In genomic region chr10:45381937-45382636, GRCm38 (mm10) we compare ENCODE assay signal across 13 mouse cellular contexts. TPM values are rescaled to one million over a fixed set of nuclear protein-coding genes. Genes with fewer than 3 reads are reported as not detected.
DNase-seq lines count a peak whose midpoint lies in the region; ATAC-seq and TF ChIP-seq lines count a peak whose summit lies in the region.
"Had no signal": no experiment of that assay in that cellular context is flagged by ENCODE, and none has a peak within 500 bp of the region (broad histone marks: within the 10 kb centered on the region; RNA-seq: fewer than 3 reads in every experiment).

No protein-coding gene starts in this region.

- no peaks in the 10 kb centered on the region for H3K27me3 ChIP-seq in neural tube, embryonic 15.5 days (replicated peaks)
- no peaks in the 10 kb centered on the region for H3K27me3 ChIP-seq in hindbrain, embryonic 15.5 days
- H3K27me3 ChIP-seq in stomach, postnatal 0 days (ENCODE audit: control insufficient read depth, insufficient read depth, low read length), result no peaks in the 10 kb centered on the region
- H3K27me3 ChIP-seq: heart, embryonic 13.5 days had no signal

- intact Hi-C loops in heart, postnatal 10 days (cut with DNase I), result loop anchor here (1.0 to 5.0 kb wide), 5 partner anchors 105 to 535 kb away; partner anchors contain the start of gene Lin28b

- no peaks in the 10 kb centered on the region for H3K4me1 ChIP-seq in neural tube, embryonic 15.5 days
- no peaks in the 10 kb centered on the region for H3K4me1 ChIP-seq in hindbrain, embryonic 15.5 days (replicated peaks)
- H3K4me1 ChIP-seq in stomach, postnatal 0 days (replicated peaks; ENCODE audit: control insufficient read depth, insufficient read depth), result no peaks in the 10 kb centered on the region

- ATAC-seq in neural tube, embryonic 15.5 days (ENCODE audit: low FRiP score), result no peak
- peak; percentile 56; the same call in 1 of the 2 replicates for ATAC-seq in hindbrain, embryonic 15.5 days (ENCODE audit: low FRiP score, low read depth)
- no peak for ATAC-seq in stomach, postnatal 0 days (ENCODE audit: low FRiP score, low TSS enrichment)

- TF ChIP-seq EP300 in stomach, postnatal 0 days (optimal IDR thresholded peaks at IDR 0.05), result no peak

- peaks cover 2% of the 10 kb centered on the region; the same call in 1 of the 2 replicates for H3K36me3 ChIP-seq in neural tube, embryonic 15.5 days
- H3K36me3 ChIP-seq in hindbrain, embryonic 15.5 days, result 0 out of 2 replicates have a peak, but pooled peaks cover 5% of the 10 kb centered on the region
- H3K36me3 ChIP-seq in stomach, postnatal 0 days (ENCODE audit: control insufficient read depth, insufficient read depth, low read length), result no peaks in the 10 kb centered on the region

- H3K9me3 ChIP-seq in neural tube, embryonic 15.5 days (replicated peaks), result no peaks in the 10 kb centered on the region
- H3K9me3 ChIP-seq in hindbrain, embryonic 15.5 days, result no peaks in the 10 kb centered on the region
- H3K9me3 ChIP-seq in stomach, postnatal 0 days (ENCODE audit: control insufficient read depth, low read length), result no peaks in the 10 kb centered on the region
- H3K9me3 ChIP-seq: heart, embryonic 13.5 days had no signal

- no peak overlapping the region for H3K27ac ChIP-seq in neural tube, embryonic 15.5 days (replicated peaks)
- no peak overlapping the region for H3K27ac ChIP-seq in hindbrain, embryonic 15.5 days (replicated peaks)
- H3K27ac ChIP-seq in stomach, postnatal 0 days (replicated peaks), result no peak overlapping the region
- H3K27ac ChIP-seq: heart, embryonic 13.5 days had no signal

- H3K9ac ChIP-seq in neural tube, embryonic 15.5 days (replicated peaks), result no peak overlapping the region
- H3K9ac ChIP-seq in hindbrain, embryonic 15.5 days, result no peak overlapping the region
- no peak overlapping the region for H3K9ac ChIP-seq in stomach, postnatal 0 days (ENCODE audit: low read length)
- H3K9ac ChIP-seq: heart, embryonic 13.5 days had no signal

- TF ChIP-seq POLR2A in brain, embryonic 14.5 days (IDR thresholded peaks at IDR 0.05; ENCODE audit: borderline replicate concordance, extremely low read depth, insufficient read depth, insufficient read length, poor library complexity, severe bottlenecking), result no peak

- no peak for TF ChIP-seq CTCF in brain, embryonic 14.5 days (IDR thresholded peaks at IDR 0.05; ENCODE audit: borderline replicate concordance, extremely low read depth, insufficient read depth, insufficient read length)
- TF ChIP-seq CTCF in stomach, postnatal 0 days (IDR thresholded peaks at IDR 0.05; ENCODE audit: low read depth), result peak; percentile 67

- no peak overlapping the region for H3K4me3 ChIP-seq in neural tube, embryonic 15.5 days (replicated peaks)
- no peak overlapping the region for H3K4me3 ChIP-seq in hindbrain, embryonic 15.5 days
- H3K4me3 ChIP-seq in stomach, postnatal 0 days (ENCODE audit: low read depth, low read length), result no peak overlapping the region
- H3K4me3 ChIP-seq: heart, embryonic 13.5 days had no signal

- no peak overlapping the region for H3K4me2 ChIP-seq in neural tube, embryonic 15.5 days
- no peak overlapping the region for H3K4me2 ChIP-seq in hindbrain, embryonic 15.5 days
- no peak overlapping the region for H3K4me2 ChIP-seq in stomach, postnatal 0 days (replicated peaks; ENCODE audit: low read depth)
- H3K4me2 ChIP-seq: heart, embryonic 13.5 days had no signal

- DNase-seq in neural tube, embryonic 10.5 days (ENCODE audit: extremely low spot score, low spot score), result peak; percentile 12
- DNase-seq in brain, embryonic 14.5 days (ENCODE audit: low read depth), result peak; percentile 61
- no peak for DNase-seq in stomach, postnatal 0 days (ENCODE audit: low spot score)
- DNase-seq in heart, postnatal 10 days, result no peak
- DNase-seq in heart, adult 9 months (ENCODE audit: low spot score in 2 of 2), result no peak
- DNase-seq: adrenal gland, adult 8-10 months; lung, postnatal 36 days; right cerebral cortex, adult 18-20 months; thymus, adult 2 months had no signal

RNA-seq across cellular contexts. Expression of gene Bves, which starts 46.5 kb away (rescaled TPM):
- 3.0 and 3.3 TPM in 2 replicates for polyA plus RNA-seq in neural tube, embryonic 15.5 days (2015; fragmentation: Nextera tagmentation; extraction: Ambion mirVana)
- polyA plus RNA-seq in brain, embryonic 14.5 days (2012; rRNA removed), result 1.6 and 2.6 TPM in 2 replicates
- polyA plus RNA-seq in hindbrain, embryonic 15.5 days (2015; fragmentation: Nextera tagmentation; extraction: Ambion mirVana), result 1.9 and 2.0 TPM in 2 replicates
- 5.3 TPM in 2 replicates for polyA plus RNA-seq in stomach, postnatal 0 days (2015; fragmentation: Nextera tagmentation; extraction: Ambion mirVana)
- 10 to 100 TPM; 47.9 to 50.7 TPM for total RNA-seq in heart, postnatal 10 days (2021)
- total RNA-seq: common myeloid progenitor, adult 5-6 weeks had no signal

Comparison
In these comparisons a context has a peak if more than half of its experiments do, and no peak if none do; other contexts are left out.
1. DNase-seq: peak in neural tube, embryonic 10.5 days (single experiment) and brain, embryonic 14.5 days (single experiment); none in stomach, postnatal 0 days (single experiment), heart, postnatal 10 days (0 of 2) and heart, adult 9 months (0 of 2).